Comparison of ENCODE assay signal across 14 mouse cellular contexts in genomic region chr8:120036111-120036510, GRCm38 (mm10). TPM values are rescaled to one million over a fixed set of nuclear protein-coding genes. Genes with fewer than 3 reads are reported as not detected.
DNase-seq lines count a peak whose midpoint lies in the region; ATAC-seq and TF ChIP-seq lines count a peak whose summit lies in the region.
"Had no signal": no experiment of that assay in that cellular context is flagged by ENCODE, and none has a peak within 500 bp of the region (broad histone marks: within the 10 kb centered on the region; RNA-seq: fewer than 3 reads in every experiment).

No protein-coding gene starts in this region.

- no peak for ATAC-seq in midbrain, embryonic 15.5 days (replicated peaks)
- no peak for ATAC-seq in stomach, postnatal 0 days (ENCODE audit: low FRiP score, low TSS enrichment)
- ATAC-seq: CD4-positive, CD25-positive, alpha-beta regulatory T cell, adult 4 months had no signal

- no peaks in the 10 kb centered on the region for H3K9me3 ChIP-seq in midbrain, embryonic 15.5 days
- no peaks in the 10 kb centered on the region for H3K9me3 ChIP-seq in stomach, postnatal 0 days (ENCODE audit: control insufficient read depth, low read length)
- H3K9me3 ChIP-seq: embryonic facial prominence, embryonic 12.5 days; hindbrain, embryonic 15.5 days; liver, embryonic 13.5 days had no signal

- no peaks in the 10 kb centered on the region for H3K27me3 ChIP-seq in midbrain, embryonic 15.5 days (replicated peaks)
- no peaks in the 10 kb centered on the region for H3K27me3 ChIP-seq in stomach, postnatal 0 days (ENCODE audit: control insufficient read depth, insufficient read depth, low read length)
- H3K27me3 ChIP-seq: embryonic facial prominence, embryonic 12.5 days; hindbrain, embryonic 15.5 days had no signal

- H3K4me1 ChIP-seq in midbrain, embryonic 15.5 days, result no peaks in the 10 kb centered on the region
- H3K4me1 ChIP-seq in stomach, postnatal 0 days (replicated peaks; ENCODE audit: control insufficient read depth, insufficient read depth), result no peaks in the 10 kb centered on the region
- H3K4me1 ChIP-seq: hindbrain, embryonic 15.5 days had no signal

- intact Hi-C loops in gastrocnemius, adult 2 months (cut with DNase I), result no loop called here

- TF ChIP-seq CTCF in gastrocnemius, adult 2 months (IDR thresholded peaks at IDR 0.05), result no peak
- TF ChIP-seq CTCF in stomach, postnatal 0 days (IDR thresholded peaks at IDR 0.05; ENCODE audit: low read depth), result no peak

- peak overlapping the region; percentile 85 for H3K27ac ChIP-seq in gastrocnemius, adult 2 months
- no peak overlapping the region for H3K27ac ChIP-seq in midbrain, embryonic 15.5 days
- H3K27ac ChIP-seq in stomach, postnatal 0 days (replicated peaks), result no peak overlapping the region; the same call in 1 of the 2 replicates
- H3K27ac ChIP-seq: embryonic facial prominence, embryonic 12.5 days; hindbrain, embryonic 15.5 days; liver, embryonic 13.5 days had no signal

- no peak overlapping the region for H3K9ac ChIP-seq in midbrain, embryonic 15.5 days
- no peak overlapping the region for H3K9ac ChIP-seq in stomach, postnatal 0 days (ENCODE audit: low read length)
- H3K9ac ChIP-seq: embryonic facial prominence, embryonic 12.5 days; hindbrain, embryonic 15.5 days; liver, embryonic 13.5 days had no signal

- DNase-seq in gastrocnemius, adult 2 months, result peak; percentile 81
- DNase-seq in gastrocnemius, postnatal 4 days (ENCODE audit: low spot score in 2 of 2), result no peak
- DNase-seq in urinary bladder, postnatal 14 days (ENCODE audit: low spot score), result peak; percentile 24
- DNase-seq in urinary bladder, adult 2 months (ENCODE audit: low spot score), result no peak
- DNase-seq in gastrocnemius, adult 8-10 months (ENCODE audit: low spot score in 2 of 2), result peak; percentile 51 to 76
- DNase-seq in yolk sac, embryonic 10.5 days (ENCODE audit: low spot score), result peak; percentile 22
- DNase-seq in stomach, postnatal 0 days (ENCODE audit: low spot score), result no peak
- DNase-seq: kidney, postnatal 14 days; liver, embryonic 13.5 days; retina, postnatal 1 day had no signal

- TF ChIP-seq EP300 in stomach, postnatal 0 days (optimal IDR thresholded peaks at IDR 0.05), result no peak

- no peak overlapping the region for H3K4me2 ChIP-seq in midbrain, embryonic 15.5 days
- H3K4me2 ChIP-seq in stomach, postnatal 0 days (replicated peaks; ENCODE audit: low read depth), result no peak overlapping the region
- H3K4me2 ChIP-seq: embryonic facial prominence, embryonic 12.5 days; hindbrain, embryonic 15.5 days; liver, embryonic 13.5 days had no signal

- 23% methylated on average over 9 of the region's 9 CpGs for WGBS in midbrain, embryonic 15.5 days
- 9% methylated on average over 9 of the region's 9 CpGs for WGBS in stomach, postnatal 0 days

- H3K4me3 ChIP-seq in gastrocnemius, adult 2 months, result no peak overlapping the region
- H3K4me3 ChIP-seq in midbrain, embryonic 15.5 days, result no peak overlapping the region
- no peak overlapping the region for H3K4me3 ChIP-seq in stomach, postnatal 0 days (ENCODE audit: low read depth, low read length)
- H3K4me3 ChIP-seq: embryonic facial prominence, embryonic 12.5 days; hindbrain, embryonic 15.5 days; liver, embryonic 13.5 days had no signal

- no peaks in the 10 kb centered on the region for H3K36me3 ChIP-seq in midbrain, embryonic 15.5 days (replicated peaks)
- H3K36me3 ChIP-seq in stomach, postnatal 0 days (ENCODE audit: control insufficient read depth, insufficient read depth, low read length), result no peaks in the 10 kb centered on the region
- H3K36me3 ChIP-seq: embryonic facial prominence, embryonic 12.5 days; hindbrain, embryonic 15.5 days; liver, embryonic 13.5 days had no signal

RNA-seq across cellular contexts. Expression of gene Crispld2, which starts 43.9 kb away (rescaled TPM):
- total RNA-seq in gastrocnemius, adult 2 months (2021), result 10 to 100 TPM in 1 of 2 experiments, 1 to 10 TPM in 1; 9.5 to 19.6 TPM
- 1 to 10 TPM; 1.3 to 3.0 TPM for total RNA-seq in gastrocnemius, postnatal 4 days (2021)
- 152 and 193 TPM in 2 replicates for polyA plus RNA-seq in urinary bladder, adult 2 months (2012; rRNA removed)
- 10 to 100 TPM in 1 of 4 experiments, 1 to 10 TPM in 3; 5.3 to 13.6 (median 8.1) TPM for total RNA-seq in gastrocnemius, adult 8-10 months (2022)
- polyA plus RNA-seq in midbrain, embryonic 15.5 days (2015; fragmentation: Nextera tagmentation; extraction: Ambion mirVana), result 2.9 TPM in 2 replicates
- polyA plus RNA-seq in stomach, postnatal 0 days (2015; fragmentation: Nextera tagmentation; extraction: Ambion mirVana), result 29.2 and 29.6 TPM in 2 replicates

Comparison
In these comparisons a context has a peak if more than half of its experiments do, and no peak if none do; other contexts are left out.
1. DNase-seq: peak in gastrocnemius, adult 2 months (single experiment), urinary bladder, postnatal 14 days (single experiment), gastrocnemius, adult 8-10 months (2 of 2) and yolk sac, embryonic 10.5 days (single experiment); none in gastrocnemius, postnatal 4 days (0 of 2), urinary bladder, adult 2 months (single experiment) and stomach, postnatal 0 days (single experiment).